Mouse (Mus musculus) heart, adult 2 months (tissue): ENCODE data around the gene Atxn7l1. TPM values are rescaled to one million over a fixed set of nuclear protein-coding genes. Genes with fewer than 3 reads are reported as not detected.

ENCODE experiments used
- DNase-seq, 2 experiments: peaks; one replicate each; pipeline ENCODE4 v3.0.0; 2021
- H3K27ac ChIP-seq: fragments of 200-600 bp; 2 replicates; pipeline ENCODE4 v1.8.1; 2022
- H3K27me3 ChIP-seq: fragments of 200-500 bp; 2 replicates; pipeline ENCODE4 v1.6.1; 2012; ENCODE audit warnings: mild to moderate bottlenecking, low read length, inconsistent platforms, mixed read lengths; ENCODE audit not compliant: control insufficient read depth, insufficient read depth
- H3K36me3 ChIP-seq: fragments of 200-500 bp; 2 replicates; pipeline ENCODE4 v1.6.1; 2012; ENCODE audit warnings: low read length, inconsistent platforms; ENCODE audit not compliant: control insufficient read depth, insufficient read depth
- H3K4me1 ChIP-seq: fragments of 200-500 bp; 2 replicates; pipeline ENCODE4 v1.6.1; 2011; ENCODE audit warnings: low read length; ENCODE audit not compliant: control insufficient read depth, insufficient read depth
- H3K4me3 ChIP-seq: fragments of 200-600 bp; 2 replicates; pipeline ENCODE4 v1.8.1; 2022
- H3K79me2 ChIP-seq: fragments of 200-500 bp; replicated peaks from 2 replicates; pipeline ENCODE4 v1.6.1; 2012; ENCODE audit warnings: mild to moderate bottlenecking, inconsistent platforms, low read length, moderate library complexity, mixed read lengths; ENCODE audit not compliant: control insufficient read depth, insufficient read depth
- H3K9ac ChIP-seq: fragments of 200-500 bp; 2 replicates; pipeline ENCODE4 v1.6.1; 2012; ENCODE audit warnings: low read depth, mild to moderate bottlenecking, control low read depth, inconsistent platforms, low read length, mixed read lengths
- CTCF ChIP-seq: fragments of 200-600 bp; IDR thresholded peaks from 2 replicates; pipeline ENCODE4 v1.8.1; 2022; ENCODE audit warnings: antibody characterized with exemption, mild to moderate bottlenecking, moderate library complexity
- EP300 ChIP-seq: fragments of 200-500 bp; IDR thresholded peaks from 2 replicates; pipeline ENCODE4 v1.6.1; 2011; ENCODE audit warnings: low read depth, low read length, control low read depth; ENCODE audit not compliant: insufficient read depth
- POLR2A ChIP-seq: fragments of 200-500 bp; IDR thresholded peaks from 2 replicates; pipeline ENCODE4 v1.6.1; 2011; ENCODE audit warnings: mild to moderate bottlenecking, low read depth, low read length, control low read depth; ENCODE audit not compliant: insufficient read depth
- WGBS: fragments of 180-500 bp; shearing (Covaris S2); methylation state at CpG from one replicate; pipeline ENCODE4 v1.1.7; 2018; 5-methylcytosine and 5-hydroxymethylcytosine counted together
- intact Hi-C: fragments of 180-260 bp; cut with DNase I; formaldehyde crosslinking; loops from one replicate; pipeline ENCODE4 v1.15.1; 2025
- polyA plus RNA-seq: library from polyadenylated mRNA; depleted of rRNA; stranded (reverse); fragments of >200 nt; gene quantifications from 2 replicates; pipeline ENCODE4 v1.2.3, GENCODE M21; 2012
- total RNA-seq, 2 experiments: library from RNA; stranded (reverse); gene quantifications; 2 replicates each; pipeline ENCODE4 v1.2.3; 2021

Atxn7l1 gene
- total and polyA plus RNA-seq, 3 experiments, result 18.8 to 21.6 (median 19.0) TPM

GRCm38 (mm10) chr12:33201491-33202210 is 54.2 kb downstream of the Atxn7l1 start:
- Histone ChIP-seq H3K79me2 (no peaks in the 10 kb centered on the region; the same call in 1 of the 2 replicates), H3K36me3 (no peaks in the 10 kb centered on the region), H3K4me1 (peaks cover 4% of the 10 kb centered on the region), H3K9ac (no peak overlapping the region), H3K27ac (no peak overlapping the region), H3K27me3 (no peaks in the 10 kb centered on the region), H3K4me3 (no peak overlapping the region)
- intact Hi-C loops, result no loop called here
- 59% methylated on average over 7 of the region's 7 CpGs for WGBS
- TF ChIP-seq EP300, result no peak
- TF ChIP-seq CTCF, result no peak
- TF ChIP-seq POLR2A, result no peak
- DNase-seq, result no peak

- Histone ChIP-seq H3K4me1 (peaks cover 2% of the 10 kb centered on the region; the same call in 1 of the 2 replicates), H3K27ac (no peak overlapping the region), H3K9ac (no peak overlapping the region), H3K79me2 (no peaks in the 10 kb centered on the region; the same call in 1 of the 2 replicates), H3K4me3 (no peak overlapping the region), H3K36me3 (no peaks in the 10 kb centered on the region), H3K27me3 (no peaks in the 10 kb centered on the region)
- TF ChIP-seq POLR2A, result no peak
- no peak for TF ChIP-seq CTCF
- TF ChIP-seq EP300, result no peak
- 92% methylated on average over 4 of the region's 4 CpGs for WGBS
- no peak for DNase-seq
- intact Hi-C loops, result no loop called here
Observed at GRCm38 (mm10) chr12:33205255-33205654, 57.8 kb downstream of the Atxn7l1 start.

GRCm38 (mm10) chr12:33206300-33206699 is 58.8 kb downstream of the Atxn7l1 start:
- WGBS, result 92% methylated on average over 6 of the region's 6 CpGs
- intact Hi-C loops, result no loop called here
- H3K79me2 ChIP-seq, result no peaks in the 10 kb centered on the region; the same call in 1 of the 2 replicates
- H3K27me3 ChIP-seq, result no peaks in the 10 kb centered on the region
- H3K4me1 ChIP-seq, result peaks cover 2% of the 10 kb centered on the region; the same call in 1 of the 2 replicates
- H3K27ac ChIP-seq, result no peak overlapping the region
- TF ChIP-seq EP300 (no peak), CTCF (no peak), POLR2A (no peak)
- H3K4me3 ChIP-seq, result no peak overlapping the region
- no peak overlapping the region for H3K9ac ChIP-seq
- DNase-seq, result no peak
- H3K36me3 ChIP-seq, result no peaks in the 10 kb centered on the region

- no peaks in the 10 kb centered on the region for H3K4me1 ChIP-seq
- 76% methylated on average over 4 of the region's 4 CpGs for WGBS
- DNase-seq, result no peak
- H3K4me3 ChIP-seq, result no peak overlapping the region
- H3K79me2 ChIP-seq, result no peaks in the 10 kb centered on the region
- no peak overlapping the region for H3K27ac ChIP-seq
- no peaks in the 10 kb centered on the region for H3K36me3 ChIP-seq
- TF ChIP-seq POLR2A (no peak), EP300 (no peak), CTCF (no peak)
- H3K9ac ChIP-seq, result no peak overlapping the region
- no peaks in the 10 kb centered on the region for H3K27me3 ChIP-seq
- intact Hi-C loops, result no loop called here
Observed at GRCm38 (mm10) chr12:33210856-33211255, 63.4 kb downstream of the Atxn7l1 start.

GRCm38 (mm10) chr12:33218215-33218859 is 70.8 kb downstream of the Atxn7l1 start:
- TF ChIP-seq CTCF (no peak), POLR2A (no peak), EP300 (no peak)
- WGBS, result 91% methylated on average over 9 of the region's 9 CpGs
- intact Hi-C loops, result no loop called here
- Histone ChIP-seq H3K36me3 (no peaks in the 10 kb centered on the region), H3K27me3 (no peaks in the 10 kb centered on the region), H3K27ac (no peak overlapping the region), H3K9ac (no peak overlapping the region), H3K79me2 (no peaks in the 10 kb centered on the region), H3K4me3 (no peak overlapping the region), H3K4me1 (peaks cover 10% of the 10 kb centered on the region)
- no peak for DNase-seq

GRCm38 (mm10) chr12:33219436-33219835 is 71.9 kb downstream of the Atxn7l1 start:
- Histone ChIP-seq H3K36me3 (no peaks in the 10 kb centered on the region), H3K79me2 (no peaks in the 10 kb centered on the region), H3K4me1 (peaks cover 10% of the 10 kb centered on the region), H3K9ac (no peak overlapping the region), H3K27ac (no peak overlapping the region), H3K4me3 (no peak overlapping the region), H3K27me3 (no peaks in the 10 kb centered on the region)
- intact Hi-C loops, result no loop called here
- TF ChIP-seq POLR2A (no peak), EP300 (no peak), CTCF (no peak)
- 82% methylated on average over 7 of the region's 7 CpGs for WGBS
- no peak for DNase-seq
